Mouse (Mus musculus) midbrain, embryonic 10.5 days (tissue): ENCODE results near the gene 1110002E22Rik. TPM values are rescaled to one million over a fixed set of nuclear protein-coding genes. Genes with fewer than 3 reads are reported as not detected.

ENCODE experiments used
- DNase-seq: peaks from one replicate; pipeline ENCODE4 v3.0.0-alpha.2; 2017; ENCODE audit warnings: low spot score
- H3K27ac ChIP-seq: fragments of 300-500 bp; sonication (generic); replicated peaks from 2 replicates; pipeline ENCODE4 v1.5.1; 2016; ENCODE audit warnings: mild to moderate bottlenecking
- H3K27me3 ChIP-seq: fragments of 300-500 bp; sonication (generic); 2 replicates; pipeline ENCODE4 v1.6.1; 2016; ENCODE audit warnings: low read depth, mild to moderate bottlenecking; ENCODE audit not compliant: poor library complexity, severe bottlenecking
- H3K36me3 ChIP-seq: fragments of 300-500 bp; sonication (generic); 2 replicates; pipeline ENCODE4 v1.6.1; 2016; ENCODE audit warnings: mild to moderate bottlenecking, moderate library complexity
- H3K4me1 ChIP-seq: fragments of 300-500 bp; sonication (generic); 2 replicates; pipeline ENCODE4 v1.6.1; 2016
- H3K4me3 ChIP-seq: fragments of 300-500 bp; sonication (generic); 2 replicates; pipeline ENCODE4 v1.5.1; 2016; ENCODE audit warnings: mild to moderate bottlenecking, moderate library complexity
- H3K9me3 ChIP-seq: fragments of 300-500 bp; sonication (generic); replicated peaks from 2 replicates; pipeline ENCODE4 v1.6.1; 2016; ENCODE audit warnings: mild to moderate bottlenecking
- WGBS: fragments of 180-500 bp; shearing (Covaris S2); methylation state at CpG from one replicate; pipeline ENCODE4 v1.1.7; 2016; 5-methylcytosine and 5-hydroxymethylcytosine counted together
- polyA plus RNA-seq: library from polyadenylated mRNA; unstranded; fragments of >200 nt; fragmentation: Nextera tagmentation; extraction: Ambion mirVana; gene quantifications from 2 replicates; pipeline ENCODE4 v1.2.1, GENCODE M21; 2016

The 1110002E22Rik gene
- polyA plus RNA-seq, 1 experiment from 2014 or later = 0.01 TPM

GRCm38 (mm10) chr3:138096263-138097028 lies 31.6 kb downstream of the 1110002E22Rik start:
- 91% methylated on average over 19 of the region's 19 CpGs for WGBS
- peak overlapping the region; percentile 52; the same call in 1 of the 2 replicates for H3K27ac ChIP-seq
- no peaks in the 10 kb centered on the region for H3K27me3 ChIP-seq
- no peaks in the 10 kb centered on the region for H3K9me3 ChIP-seq
- peaks cover 9% of the 10 kb centered on the region for H3K36me3 ChIP-seq
- no peak overlapping the region for H3K4me3 ChIP-seq
- DNase-seq = no peak
- H3K4me1 ChIP-seq = peaks cover 12% of the 10 kb centered on the region

- no peak for DNase-seq
- Histone ChIP-seq H3K4me3 (no peak overlapping the region), H3K36me3 (peaks cover 9% of the 10 kb centered on the region), H3K27ac (0 out of 2 replicates have a peak overlapping the region, but pooled peaks have one; percentile 52), H3K4me1 (peaks cover 12% of the 10 kb centered on the region), H3K27me3 (no peaks in the 10 kb centered on the region), H3K9me3 (no peaks in the 10 kb centered on the region)
- 85% methylated on average over 1 of the region's 1 CpGs for WGBS
Observed at GRCm38 (mm10) chr3:138097718-138098117, 32.9 kb downstream of the 1110002E22Rik start.

GRCm38 (mm10) chr3:138101936-138102335 lies 37.1 kb downstream of the 1110002E22Rik start:
- no peak overlapping the region for H3K27ac ChIP-seq
- no peak for DNase-seq
- no peak overlapping the region for H3K4me3 ChIP-seq
- WGBS = 87% methylated on average over 4 of the region's 4 CpGs
- H3K9me3 ChIP-seq = no peaks in the 10 kb centered on the region
- peaks cover 11% of the 10 kb centered on the region for H3K4me1 ChIP-seq
- no peaks in the 10 kb centered on the region for H3K27me3 ChIP-seq
- H3K36me3 ChIP-seq = no peaks in the 10 kb centered on the region

GRCm38 (mm10) chr3:138103690-138104089 lies 38.8 kb downstream of the 1110002E22Rik start:
- WGBS = 93% methylated on average over 4 of the region's 4 CpGs

GRCm38 (mm10) chr3:138105056-138105455 lies 40.2 kb downstream of the 1110002E22Rik start:
- no peak for DNase-seq
- 82% methylated on average over 5 of the region's 5 CpGs for WGBS
- Histone ChIP-seq H3K4me1 (no peaks in the 10 kb centered on the region), H3K4me3 (no peak overlapping the region), H3K27me3 (no peaks in the 10 kb centered on the region), H3K27ac (no peak overlapping the region), H3K9me3 (no peaks in the 10 kb centered on the region), H3K36me3 (no peaks in the 10 kb centered on the region)

More at GRCm38 (mm10) chr3:138103690-138104089, 38.8 kb downstream of the 1110002E22Rik start:
- no peak overlapping the region for H3K27ac ChIP-seq
- no peak overlapping the region for H3K4me3 ChIP-seq
- no peaks in the 10 kb centered on the region for H3K9me3 ChIP-seq
- H3K27me3 ChIP-seq = no peaks in the 10 kb centered on the region
- DNase-seq = no peak
- H3K36me3 ChIP-seq = no peaks in the 10 kb centered on the region
- no peaks in the 10 kb centered on the region for H3K4me1 ChIP-seq

GRCm38 (mm10) chr3:138106887-138107286 lies 42.0 kb downstream of the 1110002E22Rik start:
- WGBS = 96% methylated on average over 10 of the region's 10 CpGs
- Histone ChIP-seq H3K4me1 (no peaks in the 10 kb centered on the region), H3K36me3 (no peaks in the 10 kb centered on the region), H3K27me3 (no peaks in the 10 kb centered on the region), H3K27ac (no peak overlapping the region), H3K4me3 (no peak overlapping the region), H3K9me3 (no peaks in the 10 kb centered on the region)
- DNase-seq = no peak

- no peak overlapping the region for H3K4me3 ChIP-seq
- no peak overlapping the region for H3K27ac ChIP-seq
- H3K36me3 ChIP-seq = no peaks in the 10 kb centered on the region; the same call in 1 of the 2 replicates
- no peak for DNase-seq
- no peaks in the 10 kb centered on the region for H3K4me1 ChIP-seq
- no peaks in the 10 kb centered on the region for H3K9me3 ChIP-seq
- 93% methylated on average over 19 of the region's 19 CpGs for WGBS
- H3K27me3 ChIP-seq = no peaks in the 10 kb centered on the region
Observed at GRCm38 (mm10) chr3:138110910-138111782, 46.3 kb downstream of the 1110002E22Rik start.

GRCm38 (mm10) chr3:138114106-138114505 lies 49.3 kb downstream of the 1110002E22Rik start:
- WGBS = 86% methylated on average over 17 of the region's 17 CpGs
- Histone ChIP-seq H3K9me3 (no peaks in the 10 kb centered on the region), H3K4me1 (no peaks in the 10 kb centered on the region), H3K27ac (no peak overlapping the region), H3K36me3 (no peaks in the 10 kb centered on the region; the same call in 1 of the 2 replicates), H3K4me3 (no peak overlapping the region), H3K27me3 (no peaks in the 10 kb centered on the region)
- DNase-seq = no peak

- no peaks in the 10 kb centered on the region for H3K9me3 ChIP-seq
- H3K27me3 ChIP-seq = no peaks in the 10 kb centered on the region
- no peak for DNase-seq
- no peaks in the 10 kb centered on the region for H3K4me1 ChIP-seq
- no peak overlapping the region for H3K4me3 ChIP-seq
- no peak overlapping the region for H3K27ac ChIP-seq
- H3K36me3 ChIP-seq = no peaks in the 10 kb centered on the region; the same call in 1 of the 2 replicates
- WGBS = 91% methylated on average over 4 of the region's 4 CpGs
Observed at GRCm38 (mm10) chr3:138116871-138117270, 52.0 kb downstream of the 1110002E22Rik start.

GRCm38 (mm10) chr3:138118392-138118791 lies 53.5 kb downstream of the 1110002E22Rik start:
- Histone ChIP-seq H3K27me3 (no peaks in the 10 kb centered on the region), H3K4me3 (no peak overlapping the region), H3K4me1 (no peaks in the 10 kb centered on the region), H3K9me3 (no peaks in the 10 kb centered on the region), H3K27ac (no peak overlapping the region), H3K36me3 (no peaks in the 10 kb centered on the region; the same call in 1 of the 2 replicates)
- no peak for DNase-seq
- WGBS = 81% methylated on average over 6 of the region's 6 CpGs

GRCm38 (mm10) chr3:138118831-138119230 lies 54.0 kb downstream of the 1110002E22Rik start:
- H3K4me3 ChIP-seq = no peak overlapping the region
- WGBS = 85% methylated on average over 14 of the region's 14 CpGs
- DNase-seq = no peak
- no peaks in the 10 kb centered on the region for H3K27me3 ChIP-seq
- no peak overlapping the region for H3K27ac ChIP-seq
- no peaks in the 10 kb centered on the region for H3K9me3 ChIP-seq
- no peaks in the 10 kb centered on the region for H3K36me3 ChIP-seq
- H3K4me1 ChIP-seq = no peaks in the 10 kb centered on the region

- Histone ChIP-seq H3K4me3 (no peak overlapping the region), H3K4me1 (no peaks in the 10 kb centered on the region), H3K9me3 (no peaks in the 10 kb centered on the region), H3K27me3 (no peaks in the 10 kb centered on the region), H3K27ac (no peak overlapping the region), H3K36me3 (no peaks in the 10 kb centered on the region)
- whole genome bisulfite sequencing = 96% methylated on average over 16 of the region's 16 CpGs
- DNase-seq = no peak
Observed at GRCm38 (mm10) chr3:138119444-138120105, 54.7 kb downstream of the 1110002E22Rik start.
